Mouse (Mus musculus) lung, postnatal 36 days (tissue): ENCODE data around the gene Thnsl1.
A peak's percentile ranks its signal among the peaks of the same experiment; 100 is the strongest.
"Not testable (repeated sequence)": the region's sequence is repeated elsewhere in the genome, so short reads cannot be mapped to it uniquely, and the experiment has no call there.

Experiments used
- DNase-seq: peaks from one replicate; pipeline ENCODE4 v3.0.0; 2022; ENCODE audit warnings: mixed read lengths

Gene Thnsl1

GRCm38 (mm10) chr2:21244104-21244503, 38.6 kb downstream of the Thnsl1 start:
- not testable (repeated sequence) for DNase-seq

GRCm38 (mm10) chr2:21244986-21245385, 39.5 kb downstream of the Thnsl1 start:
- DNase-seq, result peak; percentile 56

- DNase-seq, result no peak
Observed at GRCm38 (mm10) chr2:21245477-21246102, 40.1 kb downstream of the Thnsl1 start.

GRCm38 (mm10) chr2:21253644-21254043, 48.1 kb downstream of the Thnsl1 start:
- DNase-seq, result no peak

- DNase-seq, result no peak
Observed at GRCm38 (mm10) chr2:21254308-21254707, 48.8 kb downstream of the Thnsl1 start.

- no peak for DNase-seq
Observed at GRCm38 (mm10) chr2:21258281-21258680, 52.8 kb downstream of the Thnsl1 start.

- peak; percentile 52 for DNase-seq
Observed at GRCm38 (mm10) chr2:21259081-21259480, 53.6 kb downstream of the Thnsl1 start.

GRCm38 (mm10) chr2:21260060-21260459, 54.5 kb downstream of the Thnsl1 start:
- no peak for DNase-seq

- peak; percentile 78 for DNase-seq
Observed at GRCm38 (mm10) chr2:21261370-21262006, 56.0 kb downstream of the Thnsl1 start.

GRCm38 (mm10) chr2:21264031-21264430, 58.5 kb downstream of the Thnsl1 start:
- no peak for DNase-seq
